Mouse (Mus musculus) embryonic facial prominence, embryonic 10.5 days (tissue): ENCODE measurements around the gene Nfic. TPM values are rescaled to one million over a fixed set of nuclear protein-coding genes. Genes with fewer than 3 reads are reported as not detected.
A peak's percentile ranks its signal among the peaks of the same experiment; 100 is the strongest.

Experiments
- DNase-seq: peaks from one replicate; pipeline ENCODE4 v3.0.0-alpha.2; 2017; ENCODE audit warnings: low spot score
- H3K27ac ChIP-seq: fragments of 300-500 bp; sonication (generic); replicated peaks from 2 replicates; pipeline ENCODE4 v1.5.1; 2016; ENCODE audit warnings: mild to moderate bottlenecking
- H3K27me3 ChIP-seq: fragments of 300-500 bp; sonication (generic); replicated peaks from 2 replicates; pipeline ENCODE4 v1.6.1; 2016; ENCODE audit warnings: low read depth, mild to moderate bottlenecking; ENCODE audit not compliant: poor library complexity, severe bottlenecking
- H3K36me3 ChIP-seq: fragments of 300-500 bp; sonication (generic); replicated peaks from 2 replicates; pipeline ENCODE4 v1.6.1; 2016; ENCODE audit warnings: mild to moderate bottlenecking, moderate library complexity
- H3K4me1 ChIP-seq: fragments of 300-500 bp; sonication (generic); 2 replicates; pipeline ENCODE4 v1.6.1; 2016
- H3K4me3 ChIP-seq: fragments of 300-500 bp; sonication (generic); 2 replicates; pipeline ENCODE4 v1.5.1; 2016; ENCODE audit warnings: mild to moderate bottlenecking, moderate library complexity
- H3K9me3 ChIP-seq: fragments of 300-500 bp; sonication (generic); 2 replicates; pipeline ENCODE4 v1.6.1; 2016; ENCODE audit warnings: mild to moderate bottlenecking
- WGBS: fragments of 180-500 bp; shearing (Covaris S2); methylation state at CpG from one replicate; pipeline ENCODE4 v1.1.7; 2016; 5-methylcytosine and 5-hydroxymethylcytosine counted together
- microRNA-seq: library from miRNA; unstranded; fragments of <30 nt; microRNA quantifications from one replicate; pipeline ENCODE4, GENCODE M21; 2017
- polyA plus RNA-seq: library from polyadenylated mRNA; unstranded; fragments of >200 nt; fragmentation: Nextera tagmentation; extraction: Ambion mirVana; gene quantifications from 2 replicates; pipeline ENCODE4 v1.2.1, GENCODE M21; 2016

Nfic gene
- polyA plus RNA-seq, 1 experiment from 2014 or later, result 20.2 TPM

GRCm38 (mm10) chr10:81356352-81356990 lies 99.0 kb downstream of the Nfic start:
- Histone ChIP-seq H3K27me3 (peaks cover 42% of the 10 kb centered on the region), H3K4me3 (peak overlapping the region; percentile 85), H3K27ac (no peak overlapping the region; the same call in 1 of the 2 replicates), H3K9me3 (no peaks in the 10 kb centered on the region), H3K4me1 (peaks cover 68% of the 10 kb centered on the region), H3K36me3 (peaks cover 12% of the 10 kb centered on the region; the same call in 1 of the 2 replicates)
- DNase-seq, result no peak
- 56% methylated on average over 12 of the region's 12 CpGs for WGBS

GRCm38 (mm10) chr10:81355533-81355932 lies 99.9 kb downstream of the Nfic start:
- no peaks in the 10 kb centered on the region for H3K9me3 ChIP-seq
- peaks cover 42% of the 10 kb centered on the region for H3K27me3 ChIP-seq
- no peak overlapping the region for H3K4me3 ChIP-seq
- DNase-seq, result no peak
- no peak overlapping the region for H3K27ac ChIP-seq
- peaks cover 66% of the 10 kb centered on the region for H3K4me1 ChIP-seq
- H3K36me3 ChIP-seq, result 0 out of 2 replicates have a peak, but pooled peaks cover 4% of the 10 kb centered on the region
- 70% methylated on average over 4 of the region's 4 CpGs for WGBS

GRCm38 (mm10) chr10:81354738-81355477 lies 100.5 kb downstream of the Nfic start:
- no peak for DNase-seq
- no peaks in the 10 kb centered on the region for H3K9me3 ChIP-seq
- 0 out of 2 replicates have a peak, but pooled peaks cover under 1% of the 10 kb centered on the region for H3K36me3 ChIP-seq
- 57% methylated on average over 9 of the region's 9 CpGs for WGBS
- H3K4me3 ChIP-seq, result no peak overlapping the region
- H3K27ac ChIP-seq, result no peak overlapping the region; the same call in 1 of the 2 replicates
- peaks cover 41% of the 10 kb centered on the region for H3K27me3 ChIP-seq
- peaks cover 62% of the 10 kb centered on the region for H3K4me1 ChIP-seq

- H3K9me3 ChIP-seq, result no peaks in the 10 kb centered on the region
- no peak for DNase-seq
- peaks cover 62% of the 10 kb centered on the region for H3K4me1 ChIP-seq
- peak overlapping the region; percentile 25; the same call in 1 of the 2 replicates for H3K4me3 ChIP-seq
- 22% methylated on average over 9 of the region's 9 CpGs for WGBS
- H3K27me3 ChIP-seq, result peaks cover 39% of the 10 kb centered on the region
- H3K36me3 ChIP-seq, result peaks cover 19% of the 10 kb centered on the region
- H3K27ac ChIP-seq, result no peak overlapping the region
These were observed 103.7 kb downstream of the Nfic start for GRCm38 (mm10) chr10:81351678-81352291.

- H3K27ac ChIP-seq, result peak within 1 kb of the TSS; percentile 95
- H3K36me3 ChIP-seq, result peaks cover 32% of the 10 kb centered on the region
- no peaks in the 10 kb centered on the region for H3K9me3 ChIP-seq
- H3K4me3 ChIP-seq, result peak within 1 kb of the TSS; percentile 98
- H3K27me3 ChIP-seq, result peaks cover 39% of the 10 kb centered on the region
- H3K4me1 ChIP-seq, result peaks cover 66% of the 10 kb centered on the region
- DNase-seq, result peak; percentile 100
- WGBS, result under 1% methylated on average over 54 of the region's 54 CpGs
These were observed 104.9 kb downstream of the Nfic start, which contains the start of gene Hmg20b for GRCm38 (mm10) chr10:81350351-81351063. Hmg20b (minus strand) TSS chr10:81350480.

GRCm38 (mm10) chr10:81349961-81350350 lies 105.5 kb downstream of the Nfic start:
- peaks cover 61% of the 10 kb centered on the region for H3K4me1 ChIP-seq
- 1% methylated on average over 29 of the region's 29 CpGs for WGBS
- H3K27me3 ChIP-seq, result peaks cover 42% of the 10 kb centered on the region
- H3K27ac ChIP-seq, result peak overlapping the region; percentile 95
- no peak for DNase-seq
- H3K4me3 ChIP-seq, result peak overlapping the region; percentile 98
- peaks cover 38% of the 10 kb centered on the region for H3K36me3 ChIP-seq
- H3K9me3 ChIP-seq, result no peaks in the 10 kb centered on the region

- H3K9me3 ChIP-seq, result no peaks in the 10 kb centered on the region
- H3K27me3 ChIP-seq, result peaks cover 50% of the 10 kb centered on the region
- 6% methylated on average over 12 of the region's 12 CpGs for WGBS
- H3K4me1 ChIP-seq, result peaks cover 53% of the 10 kb centered on the region
- DNase-seq, result peak; percentile 57
- peak overlapping the region; percentile 98 for H3K4me3 ChIP-seq
- H3K36me3 ChIP-seq, result peaks cover 38% of the 10 kb centered on the region
- peak overlapping the region; percentile 95 for H3K27ac ChIP-seq
These were observed 106.3 kb downstream of the Nfic start for GRCm38 (mm10) chr10:81349146-81349545.

GRCm38 (mm10) chr10:81346453-81347067 lies 108.9 kb downstream of the Nfic start:
- no peaks in the 10 kb centered on the region for H3K9me3 ChIP-seq
- 4% methylated on average over 55 of the region's 55 CpGs for WGBS
- peak overlapping the region; percentile 59 for H3K27ac ChIP-seq
- H3K4me3 ChIP-seq, result peak overlapping the region; percentile 53
- H3K36me3 ChIP-seq, result peaks cover 38% of the 10 kb centered on the region
- DNase-seq, result peak; percentile 84
- peaks cover 56% of the 10 kb centered on the region for H3K4me1 ChIP-seq
- peaks cover 75% of the 10 kb centered on the region for H3K27me3 ChIP-seq

Small RNAs within 50 kb of the gene (microRNA-seq; reads per million reads assigned to microRNA genes)
- gene Gm25595 (not detected), gene Mir1191b (not detected), gene Mir6913 (0.91 reads per million)

Other genes starting within 250 kb of the Nfic start
- 2.5 and 3.6 TPM in 2 replicates for gene Atcay, start 224.8 kb downstream of the Nfic start, polyA plus RNA-seq
- gene Zfr2, start 222.5 kb downstream of the Nfic start, polyA plus RNA-seq, result 3.5 and 4.6 TPM in 2 replicates
- 3.6 and 3.7 TPM in 2 replicates for gene Matk, start 202.7 kb downstream of the Nfic start, polyA plus RNA-seq
- 223 and 237 TPM in 2 replicates for gene Mrpl54, start 188.7 kb downstream of the Nfic start, polyA plus RNA-seq
- 57.2 and 57.5 TPM in 2 replicates for gene Apba3, start 188.7 kb downstream of the Nfic start, polyA plus RNA-seq
- 8.9 and 9.0 TPM in 2 replicates for gene Tjp3, start 164.1 kb downstream of the Nfic start, polyA plus RNA-seq
- 72.2 and 72.4 TPM in 2 replicates for gene Pip5k1c, start 162.7 kb downstream of the Nfic start, polyA plus RNA-seq
- 52.3 and 54.3 TPM in 2 replicates for gene Cactin, start 134.5 kb downstream of the Nfic start, polyA plus RNA-seq
- gene Tbxa2r, start 126.9 kb downstream of the Nfic start, polyA plus RNA-seq, result 3.1 and 3.6 TPM in 2 replicates
- not detected in 2 replicates for gene Gipc3, start 112.4 kb downstream of the Nfic start, polyA plus RNA-seq
- 114 and 122 TPM in 2 replicates for gene Hmg20b, start 105.2 kb downstream of the Nfic start, polyA plus RNA-seq
- 7.8 and 8.3 TPM in 2 replicates for gene Mfsd12, start 98.1 kb downstream of the Nfic start, polyA plus RNA-seq
- gene 4930404N11Rik, start 89.8 kb downstream of the Nfic start, polyA plus RNA-seq, result 0.47 and 0.76 TPM in 2 replicates
- gene Fzr1, start 77.1 kb downstream of the Nfic start, polyA plus RNA-seq, result 134 and 142 TPM in 2 replicates
- gene Dohh, start 71.2 kb downstream of the Nfic start, polyA plus RNA-seq, result 105 and 109 TPM in 2 replicates
- gene Gm48551, start 71.2 kb downstream of the Nfic start, polyA plus RNA-seq, result 2.7 TPM in 2 replicates
- gene Gm48552, start 66.6 kb downstream of the Nfic start, polyA plus RNA-seq, result 1.8 and 3.1 TPM in 2 replicates
- 2.0 and 2.8 TPM in 2 replicates for gene Smim24, start 62.6 kb downstream of the Nfic start, polyA plus RNA-seq
- gene Celf5, start 27.1 kb upstream of the Nfic start, polyA plus RNA-seq, result 1.2 and 2.3 TPM in 2 replicates
- gene Ncln, start 40.8 kb upstream of the Nfic start, polyA plus RNA-seq, result 85.2 and 94.3 TPM in 2 replicates
- 0.28 and 0.51 TPM in 2 replicates for gene S1pr4, start 44.5 kb upstream of the Nfic start, polyA plus RNA-seq
- 1.2 and 1.3 TPM in 2 replicates for gene Gna15, start 68.6 kb upstream of the Nfic start, polyA plus RNA-seq
- 79.0 and 80.4 TPM in 2 replicates for gene Gna11, start 89.6 kb upstream of the Nfic start, polyA plus RNA-seq
- 266 and 347 TPM in 2 replicates for gene Aes, start 103.9 kb upstream of the Nfic start, polyA plus RNA-seq
- gene Tle2, start 118.9 kb upstream of the Nfic start, polyA plus RNA-seq, result 14.0 and 17.1 TPM in 2 replicates
- 7.1 and 8.2 TPM in 2 replicates for gene Tle6, start 145.4 kb upstream of the Nfic start, polyA plus RNA-seq
- 1.5 and 2.1 TPM in 2 replicates for gene BC025920, start 150.6 kb upstream of the Nfic start, polyA plus RNA-seq
- 55.1 and 59.2 TPM in 2 replicates for gene Sirt6, start 172.2 kb upstream of the Nfic start, polyA plus RNA-seq
- 5.3 and 7.3 TPM in 2 replicates for gene Ankrd24, start 172.9 kb upstream of the Nfic start, polyA plus RNA-seq
- gene Gm10778, start 193.4 kb upstream of the Nfic start, polyA plus RNA-seq, result 3.9 and 5.3 TPM in 2 replicates
- gene Zfp433, start 249.2 kb upstream of the Nfic start, polyA plus RNA-seq, result 14.5 and 18.0 TPM in 2 replicates